Mouse (Mus musculus): ENCODE data around the gene Enoph1. TPM values are rescaled to one million over a fixed set of nuclear protein-coding genes. Genes with fewer than 3 reads are reported as not detected.

Gene Enoph1
- polyA plus RNA-seq, 1 experiment from 2014 or later: 14.0 TPM

- no peaks in the 10 kb centered on the region for H3K27me3 ChIP-seq (ENCODE audit: control insufficient read depth, insufficient read depth, low read depth, low read length)
- ATAC-seq (ENCODE audit: low read depth): no peak
- H3K4me3 ChIP-seq (ENCODE audit: low read depth, low read length): no peak overlapping the region
- H3K36me3 ChIP-seq (ENCODE audit: control insufficient read depth, insufficient read depth): peaks cover 13% of the 10 kb centered on the region; the same call in 1 of the 2 replicates
- H3K9me3 ChIP-seq (replicated peaks; ENCODE audit: control insufficient read depth, low read length): no peaks in the 10 kb centered on the region
- H3K4me1 ChIP-seq (ENCODE audit: control insufficient read depth, low read depth, low read length): peaks cover 18% of the 10 kb centered on the region
- H3K27ac ChIP-seq (ENCODE audit: low read length): no peak overlapping the region
- no peak overlapping the region for H3K4me2 ChIP-seq (ENCODE audit: low read depth, low read length)
- WGBS (ENCODE audit: insufficient replicate concordance): 70% methylated on average over 14 of the region's 15 CpGs
- no peak overlapping the region for H3K9ac ChIP-seq (ENCODE audit: low read depth, low read length)
Observed at GRCm38 (mm10) chr5:100057461-100058209, 17.9 kb downstream of the Enoph1 start.

DNA sequence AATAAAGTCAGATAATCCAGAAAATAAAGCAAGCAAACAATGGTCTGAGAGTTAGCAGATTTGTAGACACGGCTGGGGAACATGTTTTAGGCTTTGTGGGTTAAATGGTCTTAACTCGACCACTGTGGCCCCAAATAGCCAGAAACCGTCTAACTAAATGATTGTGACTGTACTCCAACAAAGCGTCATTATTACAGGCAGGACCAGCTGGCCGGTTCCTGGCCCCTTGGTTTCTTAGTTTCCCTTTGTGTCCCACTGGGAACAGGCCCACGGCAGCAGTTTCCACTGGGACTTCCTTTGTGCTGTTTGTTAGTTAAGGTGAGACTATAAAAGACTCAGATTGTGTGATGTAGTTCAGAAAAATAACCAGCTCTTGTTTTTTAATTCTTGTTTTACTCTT, 18.9 kb downstream of the Enoph1 start:
- H3K4me3 ChIP-seq (ENCODE audit: low read depth, low read length): no peak overlapping the region
- H3K4me2 ChIP-seq (ENCODE audit: low read depth, low read length): no peak overlapping the region
- no peaks in the 10 kb centered on the region for H3K9me3 ChIP-seq (replicated peaks; ENCODE audit: control insufficient read depth, low read length)
- peaks cover 10% of the 10 kb centered on the region; the same call in 1 of the 2 replicates for H3K36me3 ChIP-seq (ENCODE audit: control insufficient read depth, insufficient read depth)
- 79% methylated on average over 6 of the region's 6 CpGs for WGBS (ENCODE audit: insufficient replicate concordance)
- H3K4me1 ChIP-seq (ENCODE audit: control insufficient read depth, low read depth, low read length): peaks cover 18% of the 10 kb centered on the region
- no peak for ATAC-seq (ENCODE audit: low read depth)
- no peak overlapping the region for H3K27ac ChIP-seq (ENCODE audit: low read length)
- H3K27me3 ChIP-seq (ENCODE audit: control insufficient read depth, insufficient read depth, low read depth, low read length): no peaks in the 10 kb centered on the region
- no peak overlapping the region for H3K9ac ChIP-seq (ENCODE audit: low read depth, low read length)

DNA sequence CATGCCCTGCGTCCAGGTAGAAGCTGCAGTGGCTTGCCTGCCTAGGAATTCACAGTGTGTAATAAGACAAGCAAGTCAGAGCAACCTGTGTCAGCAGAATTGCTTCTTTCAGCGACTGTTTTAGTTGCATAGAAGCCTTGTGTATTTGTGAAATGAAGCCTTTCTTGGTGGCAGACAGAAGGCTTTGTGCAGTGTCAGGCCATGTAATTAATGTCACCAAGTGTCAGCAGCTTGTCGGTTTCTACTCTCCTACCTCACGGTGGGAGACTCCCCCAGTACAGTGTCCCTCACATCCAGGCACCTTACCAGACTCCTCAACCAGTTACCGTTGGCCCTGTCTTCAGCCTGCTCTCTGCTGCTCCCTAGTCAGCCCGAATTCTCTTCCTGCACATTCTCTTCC, 19.5 kb downstream of the Enoph1 start:
- Histone ChIP-seq H3K27ac (ENCODE audit: low read length) (no peak overlapping the region), H3K27me3 (ENCODE audit: control insufficient read depth, insufficient read depth, low read depth, low read length) (no peaks in the 10 kb centered on the region), H3K4me1 (ENCODE audit: control insufficient read depth, low read depth, low read length) (peaks cover 15% of the 10 kb centered on the region), H3K4me2 (ENCODE audit: low read depth, low read length) (no peak overlapping the region), H3K9ac (ENCODE audit: low read depth, low read length) (no peak overlapping the region), H3K9me3 (replicated peaks; ENCODE audit: control insufficient read depth, low read length) (no peaks in the 10 kb centered on the region), H3K36me3 (ENCODE audit: control insufficient read depth, insufficient read depth) (peaks cover 10% of the 10 kb centered on the region; the same call in 1 of the 2 replicates), H3K4me3 (ENCODE audit: low read depth, low read length) (no peak overlapping the region)
- 70% methylated on average over 6 of the region's 6 CpGs for WGBS (ENCODE audit: insufficient replicate concordance)
- no peak for ATAC-seq (ENCODE audit: low read depth)

GRCm38 (mm10) chr5:100060876-100061275, 21.1 kb downstream of the Enoph1 start:
- 83% methylated on average over 14 of the region's 14 CpGs for WGBS (ENCODE audit: insufficient replicate concordance)
- ATAC-seq (ENCODE audit: low read depth): no peak
- H3K4me3 ChIP-seq (ENCODE audit: low read depth, low read length): no peak overlapping the region
- no peak overlapping the region for H3K9ac ChIP-seq (ENCODE audit: low read depth, low read length)
- H3K4me1 ChIP-seq (ENCODE audit: control insufficient read depth, low read depth, low read length): peaks cover 2% of the 10 kb centered on the region; the same call in 1 of the 2 replicates
- no peak overlapping the region for H3K27ac ChIP-seq (ENCODE audit: low read length)
- no peak overlapping the region for H3K4me2 ChIP-seq (ENCODE audit: low read depth, low read length)
- H3K9me3 ChIP-seq (replicated peaks; ENCODE audit: control insufficient read depth, low read length): no peaks in the 10 kb centered on the region
- no peaks in the 10 kb centered on the region for H3K27me3 ChIP-seq (ENCODE audit: control insufficient read depth, insufficient read depth, low read depth, low read length)
- H3K36me3 ChIP-seq (ENCODE audit: control insufficient read depth, insufficient read depth): peaks cover 10% of the 10 kb centered on the region; the same call in 1 of the 2 replicates

DNA sequence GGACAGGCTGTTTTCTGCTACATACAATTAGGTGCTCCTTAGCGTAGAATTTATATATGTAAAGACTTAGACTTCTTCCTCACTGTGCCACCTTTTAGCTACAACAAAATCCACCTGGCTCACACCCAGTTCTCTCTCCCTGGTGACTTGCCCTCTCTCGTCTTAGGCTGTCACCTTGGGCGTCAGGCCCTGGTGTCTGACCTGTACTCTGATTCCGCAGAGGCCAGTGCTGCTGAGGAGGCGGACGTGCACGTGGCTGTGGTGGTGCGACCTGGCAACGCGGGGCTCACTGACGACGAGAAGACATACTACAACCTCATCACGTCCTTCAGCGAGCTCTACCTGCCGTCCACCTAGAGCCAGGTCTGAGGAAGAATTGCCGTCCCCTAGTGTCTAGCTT, 27.8 kb downstream of the Enoph1 start:
- Histone ChIP-seq H3K4me3 (ENCODE audit: low read depth, low read length) (no peak overlapping the region), H3K36me3 (ENCODE audit: control insufficient read depth, insufficient read depth) (no peaks in the 10 kb centered on the region; the same call in 1 of the 2 replicates), H3K4me2 (ENCODE audit: low read depth, low read length) (no peak overlapping the region), H3K9me3 (replicated peaks; ENCODE audit: control insufficient read depth, low read length) (no peaks in the 10 kb centered on the region), H3K27ac (ENCODE audit: low read length) (no peak overlapping the region), H3K27me3 (ENCODE audit: control insufficient read depth, insufficient read depth, low read depth, low read length) (no peaks in the 10 kb centered on the region), H3K4me1 (ENCODE audit: control insufficient read depth, low read depth, low read length) (no peaks in the 10 kb centered on the region), H3K9ac (ENCODE audit: low read depth, low read length) (no peak overlapping the region)
- 79% methylated on average over 16 of the region's 16 CpGs for WGBS (ENCODE audit: insufficient replicate concordance)
- no peak for ATAC-seq (ENCODE audit: low read depth)

DNA sequence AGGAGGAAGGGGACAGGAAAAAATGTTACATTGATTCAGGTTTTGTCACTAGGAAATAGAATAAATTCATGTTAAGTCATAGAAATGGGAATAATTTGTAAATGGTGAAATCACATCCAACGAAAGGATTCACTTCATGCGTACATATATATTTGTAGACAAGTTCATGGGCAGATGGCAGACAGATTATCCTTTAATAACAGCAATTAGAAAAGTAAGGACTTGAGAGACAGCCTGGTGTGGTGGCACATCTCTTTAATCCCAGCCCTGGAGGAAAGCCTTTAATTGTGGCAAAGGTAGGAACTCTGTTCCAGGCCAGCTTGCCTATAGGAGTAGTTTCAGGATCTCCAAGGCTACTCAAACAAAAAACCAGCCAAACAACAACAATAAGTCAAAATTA, 29.7 kb downstream of the Enoph1 start:
- Histone ChIP-seq H3K4me2 (ENCODE audit: low read depth, low read length) (no peak overlapping the region), H3K36me3 (ENCODE audit: control insufficient read depth, insufficient read depth) (no peaks in the 10 kb centered on the region; the same call in 1 of the 2 replicates), H3K9ac (ENCODE audit: low read depth, low read length) (no peak overlapping the region), H3K9me3 (replicated peaks; ENCODE audit: control insufficient read depth, low read length) (no peaks in the 10 kb centered on the region), H3K4me1 (ENCODE audit: control insufficient read depth, low read depth, low read length) (no peaks in the 10 kb centered on the region), H3K4me3 (ENCODE audit: low read depth, low read length) (no peak overlapping the region), H3K27ac (ENCODE audit: low read length) (no peak overlapping the region), H3K27me3 (ENCODE audit: control insufficient read depth, insufficient read depth, low read depth, low read length) (no peaks in the 10 kb centered on the region)
- 74% methylated on average over 2 of the region's 2 CpGs for WGBS (ENCODE audit: insufficient replicate concordance)
- no peak for ATAC-seq (ENCODE audit: low read depth)

DNA sequence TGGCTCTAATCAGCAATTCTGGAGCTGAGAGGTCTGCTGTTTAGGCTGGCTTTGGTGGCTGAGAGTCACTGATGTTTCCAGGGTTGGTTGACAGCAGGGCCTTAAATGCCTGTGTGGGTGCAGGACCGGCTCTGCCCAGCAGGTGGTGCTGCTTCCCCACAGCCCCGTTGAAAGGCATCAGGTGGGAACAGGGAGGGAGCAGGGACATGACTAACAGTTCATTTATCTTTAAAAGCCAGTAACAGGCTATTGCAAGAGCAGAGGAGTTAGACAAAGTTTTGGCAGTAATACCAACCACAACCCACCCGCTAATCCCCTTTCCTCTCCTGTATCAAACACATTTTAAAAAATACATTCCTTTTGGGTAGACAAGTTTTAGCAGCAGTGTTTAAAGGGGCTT, 30.5 kb downstream of the Enoph1 start:
- no peak overlapping the region for H3K9ac ChIP-seq (ENCODE audit: low read depth, low read length)
- H3K27me3 ChIP-seq (ENCODE audit: control insufficient read depth, insufficient read depth, low read depth, low read length): no peaks in the 10 kb centered on the region
- peak; percentile 62 for ATAC-seq (ENCODE audit: low read depth)
- 8% methylated on average over 3 of the region's 3 CpGs for WGBS (ENCODE audit: insufficient replicate concordance)
- H3K4me3 ChIP-seq (ENCODE audit: low read depth, low read length): no peak overlapping the region
- no peak overlapping the region for H3K4me2 ChIP-seq (ENCODE audit: low read depth, low read length)
- H3K36me3 ChIP-seq (ENCODE audit: control insufficient read depth, insufficient read depth): no peaks in the 10 kb centered on the region; the same call in 1 of the 2 replicates
- no peak overlapping the region for H3K27ac ChIP-seq (ENCODE audit: low read length)
- no peaks in the 10 kb centered on the region for H3K4me1 ChIP-seq (ENCODE audit: control insufficient read depth, low read depth, low read length)
- H3K9me3 ChIP-seq (replicated peaks; ENCODE audit: control insufficient read depth, low read length): no peaks in the 10 kb centered on the region

GRCm38 (mm10) chr5:100071541-100071940, 31.8 kb downstream of the Enoph1 start:
- no peaks in the 10 kb centered on the region; the same call in 1 of the 2 replicates for H3K36me3 ChIP-seq (ENCODE audit: control insufficient read depth, insufficient read depth)
- H3K27ac ChIP-seq (ENCODE audit: low read length): no peak overlapping the region
- no peak overlapping the region for H3K4me3 ChIP-seq (ENCODE audit: low read depth, low read length)
- no peaks in the 10 kb centered on the region for H3K9me3 ChIP-seq (replicated peaks; ENCODE audit: control insufficient read depth, low read length)
- H3K9ac ChIP-seq (ENCODE audit: low read depth, low read length): no peak overlapping the region
- WGBS (ENCODE audit: insufficient replicate concordance): 80% methylated on average over 5 of the region's 5 CpGs
- no peak for ATAC-seq (ENCODE audit: low read depth)
- no peaks in the 10 kb centered on the region for H3K27me3 ChIP-seq (ENCODE audit: control insufficient read depth, insufficient read depth, low read depth, low read length)
- no peaks in the 10 kb centered on the region for H3K4me1 ChIP-seq (ENCODE audit: control insufficient read depth, low read depth, low read length)
- no peak overlapping the region for H3K4me2 ChIP-seq (ENCODE audit: low read depth, low read length)

DNA sequence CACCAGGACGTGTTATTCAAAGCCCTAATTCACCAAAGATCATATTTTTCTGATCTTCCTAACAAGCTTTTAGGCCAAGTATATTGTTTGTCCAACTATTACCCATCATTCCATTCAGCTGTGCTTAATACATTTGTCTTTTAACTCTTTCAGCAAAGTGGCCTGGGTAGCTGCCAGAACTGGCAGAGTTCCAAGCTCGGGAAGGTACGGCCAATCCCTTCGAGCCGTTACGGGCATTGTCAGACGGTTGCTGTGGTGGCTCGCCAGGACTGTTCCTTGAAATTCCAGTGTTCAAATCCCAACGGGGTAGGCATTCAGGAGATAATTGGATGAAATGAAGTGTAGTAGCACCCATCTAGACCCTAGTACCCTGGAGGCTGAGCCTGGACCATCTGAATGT, 32.8 kb downstream of the Enoph1 start:
- no peak for ATAC-seq (ENCODE audit: low read depth)
- 80% methylated on average over 9 of the region's 9 CpGs for WGBS (ENCODE audit: insufficient replicate concordance)
- H3K27ac ChIP-seq (ENCODE audit: low read length): no peak overlapping the region

More for the DNA sequence above, 32.8 kb downstream of the Enoph1 start:
- Histone ChIP-seq H3K27me3 (ENCODE audit: control insufficient read depth, insufficient read depth, low read depth, low read length) (no peaks in the 10 kb centered on the region), H3K36me3 (ENCODE audit: control insufficient read depth, insufficient read depth) (no peaks in the 10 kb centered on the region; the same call in 1 of the 2 replicates), H3K4me1 (ENCODE audit: control insufficient read depth, low read depth, low read length) (no peaks in the 10 kb centered on the region), H3K4me2 (ENCODE audit: low read depth, low read length) (no peak overlapping the region), H3K9me3 (replicated peaks; ENCODE audit: control insufficient read depth, low read length) (no peaks in the 10 kb centered on the region), H3K9ac (ENCODE audit: low read depth, low read length) (no peak overlapping the region), H3K4me3 (ENCODE audit: low read depth, low read length) (no peak overlapping the region)

Data from liver, embryonic 16.5 days (tissue).